Mouse (Mus musculus): ENCODE measurements around the gene Rnaseh2a.

GRCm38 (mm10) chr8:84907493-84907892, 62.1 kb downstream of the Rnaseh2a start:
- TF ChIP-seq CTCF (IDR thresholded peaks at IDR 0.05; ENCODE audit: low read depth, low read length) (no peak), GATA1 (IDR thresholded peaks at IDR 0.05; ENCODE audit: borderline replicate concordance, low read length) (no peak), TAL1 (conservative IDR thresholded peaks at IDR 0.05; ENCODE audit: low read depth, low read length) (no peak), POLR2AphosphoS5 (IDR thresholded peaks at IDR 0.05; ENCODE audit: insufficient replicate concordance, low read depth, low read length) (no peak)
